Mouse (Mus musculus): ENCODE data around the gene Cenps.

- TF ChIP-seq CTCF (IDR thresholded peaks at IDR 0.05; ENCODE audit: low read depth) (no peak), EP300 (IDR thresholded peaks at IDR 0.05; ENCODE audit: low read depth) (no peak)
These were observed 6.2 kb upstream of the Cenps start for GRCm38 (mm10) chr4:149143594-149143993.
